Mouse (Mus musculus): ENCODE measurements around the gene Tex22. TPM values are rescaled to one million over a fixed set of nuclear protein-coding genes. Genes with fewer than 3 reads are reported as not detected.

Gene Tex22
- polyA plus RNA-seq, 1 experiment from 2014 or later: not detected

DNA sequence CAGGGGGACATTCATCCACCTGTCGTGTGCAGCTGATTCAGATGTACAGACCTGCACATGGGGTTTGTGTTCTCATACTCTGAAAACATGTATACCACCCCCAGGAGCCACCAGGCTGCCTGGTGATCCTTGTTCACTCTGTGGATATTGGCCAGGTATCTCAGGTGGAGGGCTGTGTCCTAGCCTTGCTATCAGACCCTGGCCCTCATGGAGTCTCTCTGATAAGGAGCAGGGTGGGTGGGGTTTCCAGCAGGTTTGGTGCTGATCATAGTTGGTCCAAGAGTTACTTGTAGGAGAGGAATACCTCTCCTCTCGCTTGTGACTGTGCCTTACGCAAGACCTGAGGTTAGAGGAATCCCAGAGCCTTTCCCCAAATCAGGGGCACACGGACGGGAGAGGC, 14.1 kb upstream of the Tex22 start:
- Histone ChIP-seq H3K27me3 (ENCODE audit: control insufficient read depth, insufficient read depth, low read length) (no peaks in the 10 kb centered on the region), H3K4me1 (ENCODE audit: control insufficient read depth in 2 of 2, insufficient read depth in 2 of 2, low read length in 2 of 2) (no peaks in the 10 kb centered on the region), H3K36me3 (ENCODE audit: control insufficient read depth, insufficient read depth, low read length) (peaks cover 81% of the 10 kb centered on the region), H3K4me2 (ENCODE audit: low read length) (no peak overlapping the region), H3K9me3 (ENCODE audit: control insufficient read depth, low read length) (no peaks in the 10 kb centered on the region), H3K27ac (replicated peaks in 1 of 2; ENCODE audit: control insufficient read depth in 1 of 2, insufficient read depth in 1 of 2, low read depth in 2 of 2, low read length in 2 of 2) (no peak overlapping the region), H3K9ac (ENCODE audit: low read length) (no peak overlapping the region), H3K4me3 (ENCODE audit: control insufficient read depth in 1 of 2, insufficient read depth in 1 of 2, low read depth in 1 of 2, low read length in 2 of 2) (no peak overlapping the region)
- WGBS: 86% methylated on average over 5 of the region's 5 CpGs
- no peak for ATAC-seq (ENCODE audit: insufficient number of reproducible peaks, insufficient read depth, low FRiP score, low read depth)

GRCm38 (mm10) chr12:113061606-113062005, 12.7 kb upstream of the Tex22 start:
- Histone ChIP-seq H3K4me2 (ENCODE audit: low read length) (no peak overlapping the region), H3K4me3 (ENCODE audit: control insufficient read depth in 1 of 2, insufficient read depth in 1 of 2, low read depth in 1 of 2, low read length in 2 of 2) (no peak overlapping the region), H3K27ac (replicated peaks in 1 of 2; ENCODE audit: control insufficient read depth in 1 of 2, insufficient read depth in 1 of 2, low read depth in 2 of 2, low read length in 2 of 2) (no peak overlapping the region), H3K9me3 (ENCODE audit: control insufficient read depth, low read length) (no peaks in the 10 kb centered on the region), H3K36me3 (ENCODE audit: control insufficient read depth, insufficient read depth, low read length) (peaks cover 76% of the 10 kb centered on the region), H3K4me1 (ENCODE audit: control insufficient read depth in 2 of 2, insufficient read depth in 2 of 2, low read length in 2 of 2) (no peaks in the 10 kb centered on the region), H3K27me3 (ENCODE audit: control insufficient read depth, insufficient read depth, low read length) (no peaks in the 10 kb centered on the region), H3K9ac (ENCODE audit: low read length) (no peak overlapping the region)
- WGBS: 79% methylated on average over 9 of the region's 9 CpGs
- ATAC-seq (ENCODE audit: insufficient number of reproducible peaks, insufficient read depth, low FRiP score, low read depth): no peak

GRCm38 (mm10) chr12:113062201-113062600, 12.1 kb upstream of the Tex22 start:
- ATAC-seq (ENCODE audit: insufficient number of reproducible peaks, insufficient read depth, low FRiP score, low read depth): no peak
- Histone ChIP-seq H3K4me1 (ENCODE audit: control insufficient read depth in 2 of 2, insufficient read depth in 2 of 2, low read length in 2 of 2) (no peaks in the 10 kb centered on the region), H3K4me2 (ENCODE audit: low read length) (no peak overlapping the region), H3K4me3 (ENCODE audit: control insufficient read depth in 1 of 2, insufficient read depth in 1 of 2, low read depth in 1 of 2, low read length in 2 of 2) (no peak overlapping the region), H3K27me3 (ENCODE audit: control insufficient read depth, insufficient read depth, low read length) (no peaks in the 10 kb centered on the region), H3K9ac (ENCODE audit: low read length) (no peak overlapping the region), H3K36me3 (ENCODE audit: control insufficient read depth, insufficient read depth, low read length) (peaks cover 70% of the 10 kb centered on the region), H3K9me3 (ENCODE audit: control insufficient read depth, low read length) (no peaks in the 10 kb centered on the region), H3K27ac (replicated peaks in 1 of 2; ENCODE audit: control insufficient read depth in 1 of 2, insufficient read depth in 1 of 2, low read depth in 2 of 2, low read length in 2 of 2) (no peak overlapping the region)
- 84% methylated on average over 10 of the region's 10 CpGs for WGBS

DNA sequence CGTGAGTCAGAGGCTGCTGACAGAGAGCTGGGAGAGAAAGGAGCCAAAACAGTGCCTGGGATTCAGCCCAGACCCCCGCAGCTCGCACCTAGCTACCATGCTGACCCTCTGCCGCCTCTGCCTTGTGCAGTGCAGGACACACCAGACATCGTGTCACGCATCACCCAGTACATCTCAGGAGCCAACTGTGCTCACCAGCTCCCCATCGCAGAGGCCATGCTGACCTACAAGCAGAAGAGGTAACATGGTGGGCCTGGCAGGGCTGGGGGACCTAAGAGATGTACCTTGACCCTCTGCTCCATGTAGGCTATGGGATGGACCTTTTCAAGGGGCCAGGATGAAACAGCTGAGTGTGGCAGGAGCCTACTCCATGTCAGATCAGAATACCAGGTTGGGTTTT, 10.6 kb upstream of the Tex22 start:
- Histone ChIP-seq H3K27ac (replicated peaks in 1 of 2; ENCODE audit: control insufficient read depth in 1 of 2, insufficient read depth in 1 of 2, low read depth in 2 of 2, low read length in 2 of 2) (no peak overlapping the region), H3K27me3 (ENCODE audit: control insufficient read depth, insufficient read depth, low read length) (no peaks in the 10 kb centered on the region), H3K4me2 (ENCODE audit: low read length) (no peak overlapping the region), H3K4me3 (ENCODE audit: control insufficient read depth in 1 of 2, insufficient read depth in 1 of 2, low read depth in 1 of 2, low read length in 2 of 2) (no peak overlapping the region), H3K9ac (ENCODE audit: low read length) (no peak overlapping the region), H3K9me3 (ENCODE audit: control insufficient read depth, low read length) (no peaks in the 10 kb centered on the region), H3K4me1 (ENCODE audit: control insufficient read depth in 2 of 2, insufficient read depth in 2 of 2, low read length in 2 of 2) (no peaks in the 10 kb centered on the region), H3K36me3 (ENCODE audit: control insufficient read depth, insufficient read depth, low read length) (peaks cover 68% of the 10 kb centered on the region)
- 88% methylated on average over 7 of the region's 7 CpGs for WGBS
- no peak for ATAC-seq (ENCODE audit: insufficient number of reproducible peaks, insufficient read depth, low FRiP score, low read depth)

- Histone ChIP-seq H3K4me2 (ENCODE audit: low read length) (no peak overlapping the region), H3K27ac (replicated peaks in 1 of 2; ENCODE audit: control insufficient read depth in 1 of 2, insufficient read depth in 1 of 2, low read depth in 2 of 2, low read length in 2 of 2) (no peak overlapping the region), H3K9me3 (ENCODE audit: control insufficient read depth, low read length) (no peaks in the 10 kb centered on the region), H3K27me3 (ENCODE audit: control insufficient read depth, insufficient read depth, low read length) (no peaks in the 10 kb centered on the region), H3K4me3 (ENCODE audit: control insufficient read depth in 1 of 2, insufficient read depth in 1 of 2, low read depth in 1 of 2, low read length in 2 of 2) (no peak overlapping the region), H3K4me1 (ENCODE audit: control insufficient read depth in 2 of 2, insufficient read depth in 2 of 2, low read length in 2 of 2) (no peaks in the 10 kb centered on the region), H3K9ac (ENCODE audit: low read length) (no peak overlapping the region), H3K36me3 (ENCODE audit: control insufficient read depth, insufficient read depth, low read length) (peaks cover 60% of the 10 kb centered on the region)
- ATAC-seq (ENCODE audit: insufficient number of reproducible peaks, insufficient read depth, low FRiP score, low read depth): no peak
- 84% methylated on average over 7 of the region's 7 CpGs for WGBS
Measured at GRCm38 (mm10) chr12:113068002-113068401, 6.3 kb upstream of the Tex22 start.

- H3K9ac ChIP-seq (ENCODE audit: low read length): no peak overlapping the region
- no peak for ATAC-seq (ENCODE audit: insufficient number of reproducible peaks, insufficient read depth, low FRiP score, low read depth)
Measured at GRCm38 (mm10) chr12:113069389-113069788, 4.9 kb upstream of the Tex22 start.

GRCm38 (mm10) chr12:113071321-113071720, 3.0 kb upstream of the Tex22 start:
- Histone ChIP-seq H3K4me3 (ENCODE audit: control insufficient read depth in 1 of 2, insufficient read depth in 1 of 2, low read depth in 1 of 2, low read length in 2 of 2) (no peak overlapping the region), H3K36me3 (ENCODE audit: control insufficient read depth, insufficient read depth, low read length) (peaks cover 47% of the 10 kb centered on the region), H3K4me2 (ENCODE audit: low read length) (no peak overlapping the region), H3K4me1 (ENCODE audit: control insufficient read depth in 2 of 2, insufficient read depth in 2 of 2, low read length in 2 of 2) (peaks cover 14 to 20% of the 10 kb centered on the region in 2 experiments), H3K9ac (ENCODE audit: low read length) (no peak overlapping the region), H3K27ac (replicated peaks in 1 of 2; ENCODE audit: control insufficient read depth in 1 of 2, insufficient read depth in 1 of 2, low read depth in 2 of 2, low read length in 2 of 2) (no peak overlapping the region), H3K27me3 (ENCODE audit: control insufficient read depth, insufficient read depth, low read length) (no peaks in the 10 kb centered on the region), H3K9me3 (ENCODE audit: control insufficient read depth, low read length) (no peaks in the 10 kb centered on the region)
- no peak for ATAC-seq (ENCODE audit: insufficient number of reproducible peaks, insufficient read depth, low FRiP score, low read depth)
- 82% methylated on average over 6 of the region's 6 CpGs for WGBS

More at GRCm38 (mm10) chr12:113069389-113069788, 4.9 kb upstream of the Tex22 start:
- H3K27ac ChIP-seq (replicated peaks in 1 of 2; ENCODE audit: control insufficient read depth in 1 of 2, insufficient read depth in 1 of 2, low read depth in 2 of 2, low read length in 2 of 2): no peak overlapping the region
- H3K36me3 ChIP-seq (ENCODE audit: control insufficient read depth, insufficient read depth, low read length): peaks cover 49% of the 10 kb centered on the region
- no peaks in the 10 kb centered on the region for H3K9me3 ChIP-seq (ENCODE audit: control insufficient read depth, low read length)
- no peak overlapping the region for H3K4me2 ChIP-seq (ENCODE audit: low read length)
- no peaks in the 10 kb centered on the region for H3K27me3 ChIP-seq (ENCODE audit: control insufficient read depth, insufficient read depth, low read length)
- no peak overlapping the region for H3K4me3 ChIP-seq (ENCODE audit: control insufficient read depth in 1 of 2, insufficient read depth in 1 of 2, low read depth in 1 of 2, low read length in 2 of 2)
- peaks cover 7 to 8% of the 10 kb centered on the region in 2 experiments for H3K4me1 ChIP-seq (ENCODE audit: control insufficient read depth in 2 of 2, insufficient read depth in 2 of 2, low read length in 2 of 2)
- WGBS: 93% methylated on average over 6 of the region's 6 CpGs

DNA sequence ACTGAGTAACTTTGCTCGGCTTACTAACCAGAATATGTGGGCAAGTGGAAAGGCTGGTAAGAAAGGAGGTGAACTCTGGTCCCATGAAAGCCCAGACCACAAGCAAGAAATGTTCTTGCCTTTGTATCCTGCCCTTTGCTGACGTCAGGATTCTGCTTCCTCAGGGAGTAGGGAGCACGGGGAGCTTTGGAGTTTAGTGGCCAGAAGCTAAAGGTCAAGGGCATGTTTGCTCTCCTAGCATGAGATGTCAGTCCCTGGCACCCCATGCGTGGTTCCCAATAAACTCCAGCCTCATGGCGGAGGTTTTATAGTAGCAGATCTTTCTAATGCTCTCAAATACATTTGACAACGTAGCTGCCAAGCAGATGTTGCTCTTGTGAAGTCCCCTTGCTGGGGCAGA, 2.5 kb upstream of the Tex22 start:
- H3K9me3 ChIP-seq (ENCODE audit: control insufficient read depth, low read length): no peaks in the 10 kb centered on the region
- H3K36me3 ChIP-seq (ENCODE audit: control insufficient read depth, insufficient read depth, low read length): peaks cover 47% of the 10 kb centered on the region
- WGBS: 79% methylated on average over 6 of the region's 6 CpGs
- no peaks in the 10 kb centered on the region for H3K27me3 ChIP-seq (ENCODE audit: control insufficient read depth, insufficient read depth, low read length)
- H3K9ac ChIP-seq (ENCODE audit: low read length): no peak overlapping the region
- no peak overlapping the region for H3K4me2 ChIP-seq (ENCODE audit: low read length)
- no peak for ATAC-seq (ENCODE audit: insufficient number of reproducible peaks, insufficient read depth, low FRiP score, low read depth)
- peaks cover 14 to 20% of the 10 kb centered on the region in 2 experiments for H3K4me1 ChIP-seq (ENCODE audit: control insufficient read depth in 2 of 2, insufficient read depth in 2 of 2, low read length in 2 of 2)
- H3K4me3 ChIP-seq (ENCODE audit: control insufficient read depth in 1 of 2, insufficient read depth in 1 of 2, low read depth in 1 of 2, low read length in 2 of 2): no peak overlapping the region
- H3K27ac ChIP-seq (replicated peaks in 1 of 2; ENCODE audit: control insufficient read depth in 1 of 2, insufficient read depth in 1 of 2, low read depth in 2 of 2, low read length in 2 of 2): no peak overlapping the region

All from heart, embryonic 14.5 days (tissue).